Mouse (Mus musculus): ENCODE measurements around the gene Gng8. TPM values are rescaled to one million over a fixed set of nuclear protein-coding genes. Genes with fewer than 3 reads are reported as not detected.

Gng8 gene
- polyA plus RNA-seq, 1 experiment from 2014 or later: 2.9 TPM

- peak overlapping the region; percentile 97 for H3K27ac ChIP-seq (ENCODE audit: low read length)
- H3K36me3 ChIP-seq (ENCODE audit: control insufficient read depth, insufficient read depth): peaks cover 24% of the 10 kb centered on the region
- peaks cover 34% of the 10 kb centered on the region for H3K4me1 ChIP-seq (ENCODE audit: control insufficient read depth, insufficient read depth, low read length)
- H3K9ac ChIP-seq (ENCODE audit: low read length): peak overlapping the region; percentile 74
- ATAC-seq (replicated peaks; ENCODE audit: extremely low read depth, insufficient read depth, low FRiP score): no peak
- H3K4me3 ChIP-seq (ENCODE audit: low read length): peak overlapping the region; percentile 6; the same call in 1 of the 2 replicates
- WGBS: 30% methylated on average over 5 of the region's 5 CpGs
- H3K9me3 ChIP-seq (replicated peaks; ENCODE audit: control insufficient read depth, low read length): peaks cover 9% of the 10 kb centered on the region
- H3K4me2 ChIP-seq (ENCODE audit: low read depth, low read length): peak overlapping the region; percentile 50
- peaks cover 6% of the 10 kb centered on the region for H3K27me3 ChIP-seq (ENCODE audit: control insufficient read depth, insufficient read depth, low read length)
Observed at GRCm38 (mm10) chr7:16880615-16881014, 11.0 kb upstream of the Gng8 start.

GRCm38 (mm10) chr7:16883162-16883561 lies 8.4 kb upstream of the Gng8 start:
- 77% methylated on average over 6 of the region's 6 CpGs for WGBS
- Histone ChIP-seq H3K9me3 (replicated peaks; ENCODE audit: control insufficient read depth, low read length) (peaks cover 20% of the 10 kb centered on the region), H3K27me3 (ENCODE audit: control insufficient read depth, insufficient read depth, low read length) (peaks cover 6% of the 10 kb centered on the region), H3K36me3 (ENCODE audit: control insufficient read depth, insufficient read depth) (peaks cover 46% of the 10 kb centered on the region), H3K4me2 (ENCODE audit: low read depth, low read length) (no peak overlapping the region), H3K4me3 (ENCODE audit: low read length) (no peak overlapping the region), H3K27ac (ENCODE audit: low read length) (peak overlapping the region; percentile 55), H3K9ac (ENCODE audit: low read length) (no peak overlapping the region), H3K4me1 (ENCODE audit: control insufficient read depth, insufficient read depth, low read length) (peaks cover 26% of the 10 kb centered on the region)
- ATAC-seq (replicated peaks; ENCODE audit: extremely low read depth, insufficient read depth, low FRiP score): no peak

GRCm38 (mm10) chr7:16884334-16884733 lies 7.3 kb upstream of the Gng8 start:
- Histone ChIP-seq H3K9ac (ENCODE audit: low read length) (no peak overlapping the region), H3K36me3 (ENCODE audit: control insufficient read depth, insufficient read depth) (peaks cover 46% of the 10 kb centered on the region), H3K27ac (ENCODE audit: low read length) (no peak overlapping the region), H3K9me3 (replicated peaks; ENCODE audit: control insufficient read depth, low read length) (peaks cover 20% of the 10 kb centered on the region), H3K27me3 (ENCODE audit: control insufficient read depth, insufficient read depth, low read length) (peaks cover 6% of the 10 kb centered on the region), H3K4me2 (ENCODE audit: low read depth, low read length) (no peak overlapping the region), H3K4me1 (ENCODE audit: control insufficient read depth, insufficient read depth, low read length) (peaks cover 26% of the 10 kb centered on the region), H3K4me3 (ENCODE audit: low read length) (no peak overlapping the region)
- ATAC-seq (replicated peaks; ENCODE audit: extremely low read depth, insufficient read depth, low FRiP score): no peak
- 83% methylated on average over 4 of the region's 4 CpGs for WGBS

GRCm38 (mm10) chr7:16885271-16885776 lies 6.3 kb upstream of the Gng8 start:
- Histone ChIP-seq H3K4me1 (ENCODE audit: control insufficient read depth, insufficient read depth, low read length) (peaks cover 24% of the 10 kb centered on the region), H3K4me3 (ENCODE audit: low read length) (peak overlapping the region; percentile 38), H3K9ac (ENCODE audit: low read length) (no peak overlapping the region; the same call in 1 of the 2 replicates), H3K27ac (ENCODE audit: low read length) (no peak overlapping the region), H3K27me3 (ENCODE audit: control insufficient read depth, insufficient read depth, low read length) (peaks cover 6% of the 10 kb centered on the region), H3K9me3 (replicated peaks; ENCODE audit: control insufficient read depth, low read length) (peaks cover 20% of the 10 kb centered on the region), H3K4me2 (ENCODE audit: low read depth, low read length) (peak overlapping the region; percentile 45), H3K36me3 (ENCODE audit: control insufficient read depth, insufficient read depth) (peaks cover 46% of the 10 kb centered on the region)
- WGBS: 24% methylated on average over 89 of the region's 95 CpGs
- ATAC-seq (replicated peaks; ENCODE audit: extremely low read depth, insufficient read depth, low FRiP score): no peak

- Histone ChIP-seq H3K9me3 (replicated peaks; ENCODE audit: control insufficient read depth, low read length) (peaks cover 20% of the 10 kb centered on the region), H3K27ac (ENCODE audit: low read length) (no peak overlapping the region), H3K4me3 (ENCODE audit: low read length) (no peak overlapping the region), H3K9ac (ENCODE audit: low read length) (no peak overlapping the region), H3K4me2 (ENCODE audit: low read depth, low read length) (no peak overlapping the region), H3K4me1 (ENCODE audit: control insufficient read depth, insufficient read depth, low read length) (peaks cover 24% of the 10 kb centered on the region), H3K36me3 (ENCODE audit: control insufficient read depth, insufficient read depth) (peaks cover 46% of the 10 kb centered on the region), H3K27me3 (ENCODE audit: control insufficient read depth, insufficient read depth, low read length) (peaks cover 6% of the 10 kb centered on the region)
- WGBS: 55% methylated on average over 59 of the region's 59 CpGs
- ATAC-seq (replicated peaks; ENCODE audit: extremely low read depth, insufficient read depth, low FRiP score): no peak
Observed at GRCm38 (mm10) chr7:16885905-16886304, 5.7 kb upstream of the Gng8 start.

GRCm38 (mm10) chr7:16890536-16890935 lies 1.1 kb upstream of the Gng8 start:
- H3K27ac ChIP-seq (ENCODE audit: low read length): peak overlapping the region; percentile 72
- H3K4me2 ChIP-seq (ENCODE audit: low read depth, low read length): peak overlapping the region; percentile 68
- WGBS: 29% methylated on average over 6 of the region's 6 CpGs
- peaks cover 23% of the 10 kb centered on the region for H3K36me3 ChIP-seq (ENCODE audit: control insufficient read depth, insufficient read depth)
- no peak; the same call in 1 of the 2 replicates for ATAC-seq (replicated peaks; ENCODE audit: extremely low read depth, insufficient read depth, low FRiP score)
- H3K27me3 ChIP-seq (ENCODE audit: control insufficient read depth, insufficient read depth, low read length): peaks cover 22% of the 10 kb centered on the region
- peaks cover 12% of the 10 kb centered on the region for H3K9me3 ChIP-seq (replicated peaks; ENCODE audit: control insufficient read depth, low read length)
- H3K4me3 ChIP-seq (ENCODE audit: low read length): peak overlapping the region; percentile 33
- H3K4me1 ChIP-seq (ENCODE audit: control insufficient read depth, insufficient read depth, low read length): peaks cover 19% of the 10 kb centered on the region
- H3K9ac ChIP-seq (ENCODE audit: low read length): peak overlapping the region; percentile 44

GRCm38 (mm10) chr7:16890944-16891343 lies 642 bp upstream of the Gng8 start:
- Histone ChIP-seq H3K27me3 (ENCODE audit: control insufficient read depth, insufficient read depth, low read length) (peaks cover 22% of the 10 kb centered on the region), H3K27ac (ENCODE audit: low read length) (peak overlapping the region; percentile 72), H3K4me3 (ENCODE audit: low read length) (peak overlapping the region; percentile 33), H3K36me3 (ENCODE audit: control insufficient read depth, insufficient read depth) (peaks cover 19% of the 10 kb centered on the region), H3K4me1 (ENCODE audit: control insufficient read depth, insufficient read depth, low read length) (peaks cover 19% of the 10 kb centered on the region), H3K9ac (ENCODE audit: low read length) (peak overlapping the region; percentile 53), H3K4me2 (ENCODE audit: low read depth, low read length) (peak overlapping the region; percentile 68), H3K9me3 (replicated peaks; ENCODE audit: control insufficient read depth, low read length) (peaks cover 8% of the 10 kb centered on the region)
- ATAC-seq (replicated peaks; ENCODE audit: extremely low read depth, insufficient read depth, low FRiP score): peak; percentile 82
- 0% methylated on average over 23 of the region's 23 CpGs for WGBS

- Histone ChIP-seq H3K9me3 (replicated peaks; ENCODE audit: control insufficient read depth, low read length) (no peaks in the 10 kb centered on the region), H3K4me1 (ENCODE audit: control insufficient read depth, insufficient read depth, low read length) (peaks cover 19% of the 10 kb centered on the region), H3K27ac (ENCODE audit: low read length) (no peak overlapping the region), H3K9ac (ENCODE audit: low read length) (no peak overlapping the region), H3K36me3 (ENCODE audit: control insufficient read depth, insufficient read depth) (peaks cover 6% of the 10 kb centered on the region), H3K27me3 (ENCODE audit: control insufficient read depth, insufficient read depth, low read length) (peaks cover 22% of the 10 kb centered on the region), H3K4me2 (ENCODE audit: low read depth, low read length) (peak overlapping the region; percentile 68), H3K4me3 (ENCODE audit: low read length) (peak overlapping the region; percentile 33)
- WGBS: 34% methylated on average over 9 of the region's 9 CpGs
- 0 out of 2 replicates have a peak, but pooled peaks have one; percentile 0 for ATAC-seq (replicated peaks; ENCODE audit: extremely low read depth, insufficient read depth, low FRiP score)
Observed at GRCm38 (mm10) chr7:16892352-16892730, 755 bp downstream of the Gng8 start.

GRCm38 (mm10) chr7:16893612-16894011 lies 2.0 kb downstream of the Gng8 start:
- Histone ChIP-seq H3K4me3 (ENCODE audit: low read length) (no peak overlapping the region), H3K4me1 (ENCODE audit: control insufficient read depth, insufficient read depth, low read length) (peaks cover 19% of the 10 kb centered on the region), H3K4me2 (ENCODE audit: low read depth, low read length) (no peak overlapping the region), H3K36me3 (ENCODE audit: control insufficient read depth, insufficient read depth) (no peaks in the 10 kb centered on the region), H3K9me3 (replicated peaks; ENCODE audit: control insufficient read depth, low read length) (no peaks in the 10 kb centered on the region), H3K27ac (ENCODE audit: low read length) (no peak overlapping the region), H3K9ac (ENCODE audit: low read length) (no peak overlapping the region), H3K27me3 (ENCODE audit: control insufficient read depth, insufficient read depth, low read length) (peaks cover 22% of the 10 kb centered on the region)
- no peak for ATAC-seq (replicated peaks; ENCODE audit: extremely low read depth, insufficient read depth, low FRiP score)
- 12% methylated on average over 6 of the region's 6 CpGs for WGBS
